Mouse (Mus musculus) liver, postnatal 0 days (tissue): ENCODE data around the gene Mre11a. TPM values are rescaled to one million over a fixed set of nuclear protein-coding genes. Genes with fewer than 3 reads are reported as not detected.
A peak's percentile ranks its signal among the peaks of the same experiment; 100 is the strongest.

ENCODE experiments used
- ATAC-seq: fragments of 200-750 bp; cut with Nextera tagmentation; 2 replicates; pipeline ENCODE4 v1.8.0; 2017; ENCODE audit warnings: mild to moderate bottlenecking, moderate library complexity
- DNase-seq: peaks from one replicate; pipeline ENCODE4 v3.0.0-alpha.2; 2016
- H3K27ac ChIP-seq: fragments of 300-500 bp; sonication (generic); 2 replicates; pipeline ENCODE4 v1.5.1; 2014; ENCODE audit warnings: antibody characterized with exemption, moderate library complexity, mild to moderate bottlenecking, low read depth
- H3K27me3 ChIP-seq: fragments of 300-500 bp; sonication (generic); 2 replicates; pipeline ENCODE4 v1.6.1; 2014; ENCODE audit warnings: low read length, control low read depth, mixed read lengths; ENCODE audit not compliant: insufficient read depth
- H3K36me3 ChIP-seq: fragments of 300-500 bp; sonication (generic); replicated peaks from 2 replicates; pipeline ENCODE4 v1.6.1; 2014; ENCODE audit warnings: mild to moderate bottlenecking, control low read depth, low read length, moderate library complexity, mixed read lengths; ENCODE audit not compliant: insufficient read depth
- H3K4me1 ChIP-seq: fragments of 300-500 bp; sonication (generic); 2 replicates; pipeline ENCODE4 v1.6.1; 2014; ENCODE audit warnings: antibody characterized with exemption, mild to moderate bottlenecking, control low read depth; ENCODE audit not compliant: insufficient read depth
- H3K4me2 ChIP-seq: fragments of 300-500 bp; sonication (generic); 2 replicates; pipeline ENCODE4 v1.6.1; 2014; ENCODE audit warnings: low read depth, mild to moderate bottlenecking, low read length, moderate library complexity, mixed read lengths
- H3K4me3 ChIP-seq: fragments of 300-500 bp; sonication (generic); 2 replicates; pipeline ENCODE4 v1.5.1; 2014; ENCODE audit warnings: low read depth, low read length
- H3K9ac ChIP-seq: fragments of 300-500 bp; sonication (generic); replicated peaks from 2 replicates; pipeline ENCODE4 v1.6.1; 2014; ENCODE audit warnings: mild to moderate bottlenecking, moderate library complexity
- H3K9me3 ChIP-seq: fragments of 300-500 bp; sonication (generic); 2 replicates; pipeline ENCODE4 v1.6.1; 2016; ENCODE audit warnings: mild to moderate bottlenecking, control low read depth, low read length, mixed read lengths
- CTCF ChIP-seq: sonication (generic); IDR thresholded peaks from 2 replicates; pipeline ENCODE4 v1.5.1; 2016; ENCODE audit warnings: antibody characterized with exemption, low read depth
- EP300 ChIP-seq: IDR thresholded peaks from 2 replicates; pipeline ENCODE4 v1.6.1; 2016; ENCODE audit warnings: antibody characterized with exemption, low read depth, mild to moderate bottlenecking
- WGBS: fragments of 180-500 bp; shearing (Covaris S2); extraction: QIAGEN DNeasy Blood & Tissue Kit; methylation state at CpG from one replicate; pipeline ENCODE4 v1.1.7; 2014; ENCODE audit not compliant: insufficient replicate concordance; 5-methylcytosine and 5-hydroxymethylcytosine counted together
- polyA plus RNA-seq: library from polyadenylated mRNA; unstranded; fragments of >200 nt; fragmentation: Nextera tagmentation; extraction: Ambion mirVana; gene quantifications from 2 replicates; pipeline ENCODE4 v1.2.1, GENCODE M21; 2015

The Mre11a gene
- polyA plus RNA-seq, result 5.7 and 6.8 TPM in 2 replicates

DNA sequence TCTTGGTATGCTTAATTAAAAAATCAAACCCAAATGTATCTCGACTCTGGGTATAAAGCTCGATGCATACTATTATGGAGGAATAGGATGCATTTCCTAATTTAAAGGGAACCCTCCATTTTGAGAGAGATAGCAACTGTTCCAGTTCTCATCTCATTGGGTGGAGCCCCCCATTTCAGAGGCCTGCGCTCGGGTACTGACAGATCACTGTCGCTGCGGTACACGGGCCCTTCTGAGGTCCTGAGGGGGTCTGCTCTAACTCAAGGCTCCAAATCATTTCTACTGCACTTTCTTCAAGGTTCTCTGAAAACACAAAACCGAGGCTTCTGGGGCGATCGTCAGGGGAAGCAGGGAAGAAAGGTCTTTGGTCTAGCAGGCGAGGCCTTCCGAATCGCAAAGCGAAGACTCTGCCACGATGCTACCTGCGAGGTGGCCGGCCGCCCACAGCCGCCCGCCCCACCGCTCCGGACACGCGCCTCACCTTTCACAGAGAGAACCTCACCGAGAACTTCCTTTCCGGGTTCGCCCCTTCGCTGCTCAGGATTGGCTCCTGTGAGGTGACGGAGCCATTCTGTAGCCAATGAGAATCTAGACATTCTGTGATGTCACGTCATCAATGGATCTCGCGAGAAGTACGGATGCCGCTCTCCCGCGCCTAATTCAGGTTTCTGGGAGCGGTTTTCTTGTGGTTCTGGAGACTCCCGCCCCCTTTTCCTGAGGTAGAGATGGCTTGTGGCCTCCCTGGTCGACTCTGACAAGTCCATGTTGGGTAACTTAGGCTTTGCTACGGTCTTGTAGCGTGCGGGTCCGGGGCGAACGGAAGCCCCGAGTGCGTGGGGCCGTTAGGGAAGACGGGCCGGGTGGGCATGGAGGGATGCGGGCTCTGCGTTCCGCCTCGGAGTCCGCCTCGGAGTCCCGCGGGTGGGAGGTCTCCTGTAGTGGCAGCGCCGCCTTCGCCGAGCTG is at the start of gene Mre11a, which contains the start of gene Ankrd49:
Mre11a (plus strand) TSS at position 616 of the 964 bp plus-strand sequence.
Ankrd49 (minus strand) TSS at position 818 of the 964 bp plus-strand sequence.
- Histone ChIP-seq H3K4me1 (peaks cover 3% of the 10 kb centered on the region; the same call in 1 of the 2 replicates), H3K4me3 (peak within 1 kb of the TSS; percentile 91), H3K9ac (peak within 1 kb of the TSS; percentile 82), H3K27ac (peak within 1 kb of the TSS; percentile 91), H3K36me3 (peaks cover 32% of the 10 kb centered on the region), H3K27me3 (no peaks in the 10 kb centered on the region), H3K9me3 (no peaks in the 10 kb centered on the region), H3K4me2 (peak within 1 kb of the TSS; percentile 93)
- TF ChIP-seq CTCF (no peak), EP300 (peak; percentile 79)
- DNase-seq (peak; percentile 93), ATAC-seq (peak; percentile 99)
- WGBS, result under 1% methylated on average over 61 of the region's 62 CpGs

DNA sequence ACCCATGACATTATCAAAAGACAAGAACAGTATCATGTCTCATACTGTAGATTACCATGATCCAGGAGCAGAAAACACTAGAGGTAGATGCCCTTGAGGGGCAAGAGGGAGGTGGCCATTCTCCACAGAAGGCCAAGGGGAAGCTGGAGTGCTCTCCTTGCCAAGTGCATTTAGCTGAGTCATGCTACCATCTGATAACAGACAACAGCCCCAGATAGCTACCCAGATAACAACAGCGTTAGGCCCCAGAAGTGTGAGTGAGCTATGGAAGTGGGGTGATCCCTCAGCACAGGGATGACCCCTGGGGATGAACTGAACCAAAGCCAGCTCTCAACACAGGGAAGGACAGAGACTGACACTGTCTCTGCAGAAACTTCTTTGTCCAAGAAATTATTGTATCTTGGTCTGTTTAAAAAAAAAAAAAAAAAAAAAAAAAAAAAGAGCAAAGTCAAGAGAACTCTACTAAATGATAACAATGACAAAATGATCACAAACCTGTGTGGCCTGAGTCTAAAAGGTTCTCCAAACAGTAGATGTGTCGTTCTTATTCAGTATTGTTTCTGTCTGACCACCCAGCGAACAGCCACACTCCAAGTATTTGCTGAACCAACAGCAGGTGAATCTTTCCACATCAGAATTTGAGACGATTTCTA is 44.8 kb upstream of the Mre11a start:
- Histone ChIP-seq H3K27ac (no peak overlapping the region), H3K36me3 (no peaks in the 10 kb centered on the region), H3K4me2 (no peak overlapping the region), H3K9ac (no peak overlapping the region), H3K27me3 (no peaks in the 10 kb centered on the region), H3K4me1 (no peaks in the 10 kb centered on the region), H3K9me3 (no peaks in the 10 kb centered on the region), H3K4me3 (no peak overlapping the region)
- 54% methylated on average over 4 of the region's 4 CpGs for WGBS
- DNase-seq (no peak), ATAC-seq (no peak)
- TF ChIP-seq EP300 (no peak), CTCF (no peak)

DNA sequence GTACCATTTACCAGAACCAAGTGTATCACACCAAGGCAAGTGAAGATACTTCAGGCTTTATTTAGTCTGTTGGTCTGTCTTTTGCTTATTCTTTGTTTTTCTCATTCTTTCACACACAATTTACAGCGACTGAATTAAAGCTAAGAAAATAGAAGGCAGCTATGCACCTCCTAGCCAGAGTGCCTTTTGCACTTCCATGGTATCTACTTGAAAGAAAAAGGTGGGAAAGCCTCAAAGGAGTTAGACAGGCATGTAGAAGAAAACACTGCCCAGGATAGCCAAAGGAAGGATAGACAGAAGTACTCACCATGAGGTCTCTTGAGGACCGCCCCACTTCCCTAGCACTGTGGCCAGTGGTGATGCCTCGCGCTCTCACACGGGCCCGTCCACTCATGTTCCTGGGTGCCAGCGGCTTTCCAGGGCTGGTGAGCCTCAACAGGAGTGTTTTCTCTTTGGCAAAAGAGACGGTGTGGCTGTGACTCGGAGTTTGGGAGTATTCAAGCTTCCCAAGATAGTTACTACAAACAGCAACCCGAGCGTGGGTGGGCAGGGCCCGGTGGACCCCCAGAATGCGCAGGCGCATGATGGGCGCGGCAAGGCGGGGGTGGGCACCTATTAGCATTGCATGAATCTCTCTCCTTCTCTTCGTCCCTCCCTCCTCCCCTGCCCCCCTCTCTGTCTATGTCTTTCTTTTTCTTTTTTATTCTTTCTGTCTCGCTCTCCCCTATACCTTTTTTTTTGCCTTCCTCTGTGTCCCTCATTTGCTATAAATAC is 44.1 kb upstream of the Mre11a start, which contains the start of gene Piwil4:
Piwil4 (minus strand) TSS at position 583 of the 774 bp plus-strand sequence.
- Histone ChIP-seq H3K4me3 (no peak within 1 kb of the TSS), H3K27ac (no peak within 1 kb of the TSS), H3K27me3 (no peaks in the 10 kb centered on the region), H3K9me3 (no peaks in the 10 kb centered on the region), H3K36me3 (no peaks in the 10 kb centered on the region), H3K4me1 (no peaks in the 10 kb centered on the region), H3K4me2 (no peak within 1 kb of the TSS), H3K9ac (no peak within 1 kb of the TSS)
- DNase-seq, result no peak
- ATAC-seq, result no peak
- TF ChIP-seq CTCF (no peak), EP300 (no peak)
- WGBS, result 79% methylated on average over 19 of the region's 19 CpGs

DNA sequence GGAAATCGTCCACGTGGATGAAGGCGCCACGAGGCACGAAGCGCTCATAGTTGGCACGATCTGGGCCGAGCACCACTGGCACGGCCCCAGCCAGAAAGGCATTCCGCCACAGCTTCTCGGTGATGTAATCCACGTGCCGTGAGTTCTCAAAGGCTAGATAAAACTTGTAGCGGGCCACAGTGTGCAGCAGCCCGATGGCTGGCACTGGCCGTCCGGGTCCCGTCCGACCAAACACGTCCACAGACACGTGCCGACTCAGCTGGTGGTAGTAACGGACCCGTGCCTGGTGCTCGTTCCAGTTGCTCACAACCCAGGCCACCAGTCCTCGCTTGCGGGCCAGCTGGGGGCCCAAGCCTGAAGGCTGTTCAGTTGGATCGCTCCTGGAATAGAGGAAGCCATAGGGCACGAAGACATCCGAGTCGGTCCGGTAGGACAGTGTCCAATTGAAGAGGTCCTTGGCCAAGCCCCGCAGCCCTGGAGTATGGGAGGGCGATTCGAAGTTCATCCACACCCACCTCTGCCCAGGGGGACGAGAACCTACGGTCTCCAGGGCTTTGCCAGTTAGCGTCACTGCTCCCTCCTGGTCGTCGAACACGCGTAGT is 33.5 kb upstream of the Mre11a start:
- no peak for DNase-seq
- no peak overlapping the region for H3K27ac ChIP-seq
- 0 out of 2 replicates have a peak, but pooled peaks cover 8% of the 10 kb centered on the region for H3K27me3 ChIP-seq
- no peak for TF ChIP-seq EP300
- no peak for TF ChIP-seq CTCF
- H3K4me2 ChIP-seq, result peak overlapping the region; percentile 89
- H3K4me1 ChIP-seq, result peaks cover 10% of the 10 kb centered on the region
- ATAC-seq, result no peak; the same call in 1 of the 2 replicates
- 65% methylated on average over 42 of the region's 42 CpGs for WGBS
- H3K4me3 ChIP-seq, result peak overlapping the region; percentile 55
- no peak overlapping the region; the same call in 1 of the 2 replicates for H3K9ac ChIP-seq
- H3K9me3 ChIP-seq, result no peaks in the 10 kb centered on the region
- no peaks in the 10 kb centered on the region for H3K36me3 ChIP-seq

GRCm38 (mm10) chr9:14751503-14752000 is 32.9 kb upstream of the Mre11a start:
- no peaks in the 10 kb centered on the region for H3K36me3 ChIP-seq
- TF ChIP-seq CTCF, result no peak
- no peak for TF ChIP-seq EP300
- 0 out of 2 replicates have a peak, but pooled peaks cover 8% of the 10 kb centered on the region for H3K27me3 ChIP-seq
- DNase-seq, result peak; percentile 24
- peak overlapping the region; percentile 63 for H3K9ac ChIP-seq
- no peaks in the 10 kb centered on the region for H3K9me3 ChIP-seq
- ATAC-seq, result peak; percentile 48
- H3K4me3 ChIP-seq, result peak overlapping the region; percentile 55
- WGBS, result under 1% methylated on average over 50 of the region's 50 CpGs
- H3K4me2 ChIP-seq, result peak overlapping the region; percentile 89
- H3K27ac ChIP-seq, result no peak overlapping the region
- H3K4me1 ChIP-seq, result peaks cover 10% of the 10 kb centered on the region
